Mouse (Mus musculus) adrenal gland, postnatal 0 days (tissue): Measurements from ENCODE around the gene Pla2g6. TPM values are rescaled to one million over a fixed set of nuclear protein-coding genes. Genes with fewer than 3 reads are reported as not detected.

Experiments
- microRNA-seq: library from miRNA; unstranded; fragments of <30 nt; microRNA quantifications from one replicate; pipeline ENCODE4, GENCODE M21; 2016; ENCODE audit warnings: borderline replicate concordance; ENCODE audit not compliant: insufficient number of aligned reads
- polyA plus RNA-seq: library from polyadenylated mRNA; unstranded; fragments of >200 nt; fragmentation: Nextera tagmentation; extraction: Ambion mirVana; gene quantifications from 2 replicates; pipeline ENCODE4 v1.2.1, GENCODE M21; 2015

The Pla2g6 gene
- 10.9 and 15.7 TPM in 2 replicates for polyA plus RNA-seq

GRCm38 (mm10) chr15:79328058-79328938 lies at the start of gene Pla2g6:
Gene Pla2g6, minus strand, starts transcription at chr15:79328390.

GRCm38 (mm10) chr15:79346051-79346793 lies 18.0 kb upstream of the Pla2g6 start, which contains the start of gene Maff:
Gene Maff, plus strand, starts transcription at chr15:79346621.

GRCm38 (mm10) chr15:79285399-79285798 lies 42.8 kb downstream of the Pla2g6 start, which contains the start of gene Baiap2l2:
Gene Baiap2l2, minus strand, starts transcription at chr15:79285537.

GRCm38 (mm10) chr15:79254661-79255060 lies 73.5 kb downstream of the Pla2g6 start, which contains the start of gene Slc16a8:
Gene Slc16a8, minus strand, starts transcription at chr15:79254761.

Small RNA genes within 50 kb of the gene (microRNA-seq; reads per million reads assigned to microRNA genes)
- gene Mir1943, result 1.8 reads per million

Other genes starting within 250 kb of the Pla2g6 start
- gene Micall1, start 219.5 kb downstream of the Pla2g6 start, polyA plus RNA-seq, result 7.4 and 8.5 TPM in 2 replicates
- gene Polr2f, start 187.4 kb downstream of the Pla2g6 start, polyA plus RNA-seq, result 357 and 410 TPM in 2 replicates
- gene 1700088E04Rik, start 187.1 kb downstream of the Pla2g6 start, polyA plus RNA-seq, result 14.0 and 14.2 TPM in 2 replicates
- gene Sox10, start 163.2 kb downstream of the Pla2g6 start, polyA plus RNA-seq, result 7.2 and 8.5 TPM in 2 replicates
- 18.3 and 20.7 TPM in 2 replicates for gene Pick1, start 99.2 kb downstream of the Pla2g6 start, polyA plus RNA-seq
- 0.18 and 0.32 TPM in 2 replicates for gene Gm49486, start 99.0 kb downstream of the Pla2g6 start, polyA plus RNA-seq
- gene Slc16a8, start 73.6 kb downstream of the Pla2g6 start, polyA plus RNA-seq, result 0.07 and 0.30 TPM in 2 replicates
- gene Baiap2l2, start 42.9 kb downstream of the Pla2g6 start, polyA plus RNA-seq, result 2.4 and 2.7 TPM in 2 replicates
- 3.2 and 3.6 TPM in 2 replicates for gene Maff, start 18.2 kb upstream of the Pla2g6 start, polyA plus RNA-seq
- gene Tmem184b, start 75.2 kb upstream of the Pla2g6 start, polyA plus RNA-seq, result 27.6 and 35.4 TPM in 2 replicates
- gene Csnk1e, start 127.2 kb upstream of the Pla2g6 start, polyA plus RNA-seq, result 63.6 and 70.1 TPM in 2 replicates
- gene Kcnj4, start 176.9 kb upstream of the Pla2g6 start, polyA plus RNA-seq, result 0.06 and 0.19 TPM in 2 replicates
- gene Kdelr3, start 188.0 kb upstream of the Pla2g6 start, polyA plus RNA-seq, result 42.8 and 60.4 TPM in 2 replicates
- gene Ddx17, start 218.4 kb upstream of the Pla2g6 start, polyA plus RNA-seq, result 19.9 and 25.0 TPM in 2 replicates